Mouse (Mus musculus) G1E (cell line): Measurements from ENCODE around the gene Abca17.

Experiments used
- CTCF ChIP-seq: IDR thresholded peaks from 2 replicates; pipeline ENCODE4 v1.5.1; 2012; ENCODE audit warnings: low read depth, low read length, inconsistent platforms, mixed read lengths
- GATA1 ChIP-seq: IDR thresholded peaks from 2 replicates; pipeline ENCODE4 v1.6.1; 2012; ENCODE audit warnings: borderline replicate concordance, low read length, inconsistent platforms, mixed read lengths
- GATA2 ChIP-seq: IDR thresholded peaks from 2 replicates; pipeline ENCODE4 v1.6.1; 2012; ENCODE audit warnings: low read depth, low read length, inconsistent platforms, borderline replicate concordance

GRCm38 (mm10) chr17:24223513-24223912, 127.4 kb downstream of the Abca17 start:
- TF ChIP-seq CTCF = no peak
- no peak for TF ChIP-seq GATA2
- TF ChIP-seq GATA1 = no peak
